Mouse (Mus musculus): ENCODE data around the gene Iqch.

DNA sequence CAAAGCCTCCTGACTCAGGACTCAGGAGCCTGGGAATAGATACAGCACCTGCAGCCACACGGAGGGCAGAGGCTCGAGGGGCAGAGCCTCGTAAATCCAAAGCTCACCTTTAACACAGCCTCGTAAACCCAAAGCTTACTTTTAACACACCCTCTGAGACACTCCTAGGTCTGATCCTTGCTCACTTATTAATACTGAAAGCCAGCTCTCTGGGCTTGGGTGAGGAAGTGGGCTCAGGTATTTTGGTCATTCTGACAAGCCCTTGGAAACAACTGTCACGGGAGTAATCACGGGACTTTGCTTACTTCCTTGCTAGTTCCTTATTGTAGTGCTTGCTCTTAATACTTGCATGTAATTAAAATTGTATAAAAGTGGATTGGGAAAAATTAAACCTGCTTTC is 13.1 kb downstream of the Iqch start:
- TF ChIP-seq TAL1 (IDR thresholded peaks at IDR 0.05; ENCODE audit: low read length) = no peak
- TF ChIP-seq GATA1 (IDR thresholded peaks at IDR 0.05; ENCODE audit: low read length) = no peak

Measured in erythroblast, embryonic 14.5 days (primary cell).